Mouse (Mus musculus) liver, adult (tissue): ENCODE results near the gene Nxpe4.

Experiments used
- GATA4 ChIP-seq: IDR thresholded peaks from 2 replicates; pipeline ENCODE4 v1.6.1; 2014; ENCODE audit warnings: mild to moderate bottlenecking, low read length; ENCODE audit not compliant: insufficient replicate concordance

Gene Nxpe4

GRCm38 (mm10) chr9:48230706-48231105, 68.9 kb downstream of the Nxpe4 start:
- TF ChIP-seq GATA4, result no peak

GRCm38 (mm10) chr9:48236455-48236854, 74.6 kb downstream of the Nxpe4 start:
- TF ChIP-seq GATA4, result no peak

GRCm38 (mm10) chr9:48238153-48238755, 76.4 kb downstream of the Nxpe4 start:
- no peak for TF ChIP-seq GATA4

GRCm38 (mm10) chr9:48239461-48239860, 77.6 kb downstream of the Nxpe4 start:
- TF ChIP-seq GATA4, result no peak

GRCm38 (mm10) chr9:48240431-48240830, 78.6 kb downstream of the Nxpe4 start:
- no peak for TF ChIP-seq GATA4

GRCm38 (mm10) chr9:48241791-48242190, 80.0 kb downstream of the Nxpe4 start:
- TF ChIP-seq GATA4, result no peak

- TF ChIP-seq GATA4, result no peak
Measured at GRCm38 (mm10) chr9:48242756-48243155, 80.9 kb downstream of the Nxpe4 start.

- no peak for TF ChIP-seq GATA4
Measured at GRCm38 (mm10) chr9:48244175-48244574, 82.4 kb downstream of the Nxpe4 start.

GRCm38 (mm10) chr9:48245525-48245924, 83.7 kb downstream of the Nxpe4 start:
- no peak for TF ChIP-seq GATA4

GRCm38 (mm10) chr9:48247276-48247675, 85.5 kb downstream of the Nxpe4 start:
- no peak for TF ChIP-seq GATA4

- no peak for TF ChIP-seq GATA4
Measured at GRCm38 (mm10) chr9:48252236-48252635, 90.4 kb downstream of the Nxpe4 start.

- no peak for TF ChIP-seq GATA4
Measured at GRCm38 (mm10) chr9:48257001-48257400, 95.2 kb downstream of the Nxpe4 start.

GRCm38 (mm10) chr9:48257741-48258423, 96.1 kb downstream of the Nxpe4 start:
- no peak for TF ChIP-seq GATA4

GRCm38 (mm10) chr9:48264616-48265015, 102.8 kb downstream of the Nxpe4 start:
- TF ChIP-seq GATA4, result no peak

GRCm38 (mm10) chr9:48265491-48265890, 103.7 kb downstream of the Nxpe4 start:
- no peak for TF ChIP-seq GATA4

- TF ChIP-seq GATA4, result no peak
Measured at GRCm38 (mm10) chr9:48266286-48267027, 104.6 kb downstream of the Nxpe4 start.
